Comparison of ENCODE assay signal across 26 mouse cellular contexts in the genomic region with DNA sequence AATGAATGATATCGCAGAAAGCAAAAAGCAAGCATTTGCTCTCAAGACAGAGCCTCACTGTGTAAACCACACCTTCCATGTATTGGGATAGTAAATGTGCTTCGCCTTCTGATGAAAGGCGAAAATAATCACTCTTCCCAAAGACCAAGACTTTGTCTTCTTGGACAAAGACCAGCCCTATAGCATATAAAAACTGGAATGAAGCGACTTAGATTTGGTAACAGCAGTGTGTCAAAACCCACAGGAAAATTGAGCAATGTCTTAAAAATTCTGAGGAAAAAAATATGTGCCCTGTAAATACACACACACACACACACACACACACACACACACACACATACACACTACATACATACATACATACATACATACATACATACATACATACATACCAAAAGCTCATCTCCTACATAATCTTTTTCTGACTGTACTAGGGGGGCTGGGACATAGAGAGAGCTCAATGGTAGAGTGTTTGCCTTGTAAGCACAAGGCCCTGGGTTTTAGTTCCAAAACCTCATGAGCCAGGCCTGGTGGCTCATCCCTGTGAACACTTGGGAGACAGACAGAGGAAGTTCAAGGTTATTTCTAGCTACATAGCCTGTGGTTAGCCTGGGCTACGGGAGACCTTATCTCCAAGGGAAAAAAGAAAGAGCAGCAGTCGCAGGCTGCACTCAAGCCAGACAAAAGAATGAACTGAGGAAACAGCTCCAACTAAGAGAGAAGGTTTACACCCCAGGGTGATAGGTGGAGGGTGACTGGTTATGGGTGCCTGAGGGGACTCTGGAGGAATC. TPM values are rescaled to one million over a fixed set of nuclear protein-coding genes. Genes with fewer than 3 reads are reported as not detected.
DNase-seq lines count a peak whose midpoint lies in the region; ATAC-seq lines count a peak whose summit lies in the region.
"Had no signal": no experiment of that assay in that cellular context is flagged by ENCODE, and none has a peak within 500 bp of the region (broad histone marks: within the 10 kb centered on the region; RNA-seq: fewer than 3 reads in every experiment).

No protein-coding gene starts in this region.

- 77% methylated on average over 6 of the region's 6 CpGs for WGBS in liver, embryonic 11.5 days
- 63% methylated on average over 6 of the region's 6 CpGs for WGBS in liver, embryonic 13.5 days (ENCODE audit: insufficient replicate concordance)
- WGBS in midbrain, embryonic 15.5 days: 93% methylated on average over 6 of the region's 6 CpGs
- WGBS in forebrain, embryonic 15.5 days: 92% methylated on average over 6 of the region's 6 CpGs
- 94% methylated on average over 6 of the region's 6 CpGs for WGBS in forebrain, embryonic 10.5 days

- no peak for DNase-seq in liver, embryonic 11.5 days (ENCODE audit: low spot score)
- DNase-seq in liver (no peak), adipocyte (ENCODE audit: low spot score) (peak; percentile 69)
- no peak for DNase-seq in liver, embryonic 13.5 days
- no peak for DNase-seq in forebrain, embryonic 10.5 days (ENCODE audit: extremely low spot score, low spot score)
- DNase-seq: adrenal gland, adult 8-10 months; cerebellum, adult 11 months; cerebellum, adult 9-11 months; gastrocnemius, postnatal 10 days; heart, adult 18-20 months; kidney, adult 18-20 months; lung, postnatal 10 days; thymus, adult 2 months; thymus, postnatal 36 days had no signal

- H3K27me3 ChIP-seq in liver, embryonic 11.5 days (replicated peaks; ENCODE audit: control insufficient read depth, insufficient read depth, low read length): no peaks in the 10 kb centered on the region
- no peaks in the 10 kb centered on the region for H3K27me3 ChIP-seq in liver, embryonic 13.5 days
- no peaks in the 10 kb centered on the region for H3K27me3 ChIP-seq in midbrain, embryonic 15.5 days (replicated peaks)
- H3K27me3 ChIP-seq in forebrain, embryonic 15.5 days: no peaks in the 10 kb centered on the region
- H3K27me3 ChIP-seq in forebrain, embryonic 10.5 days (ENCODE audit: poor library complexity, severe bottlenecking): no peaks in the 10 kb centered on the region
- H3K27me3 ChIP-seq: embryonic facial prominence, embryonic 13.5 days; forebrain, embryonic 12.5 days; heart, embryonic 12.5 days; hindbrain, embryonic 15.5 days; kidney, embryonic 15.5 days; midbrain, embryonic 12.5 days had no signal

- H3K4me3 ChIP-seq in liver, embryonic 11.5 days (ENCODE audit: low read depth, low read length): no peak overlapping the region
- no peak overlapping the region for H3K4me3 ChIP-seq in liver, embryonic 13.5 days (replicated peaks)
- no peak overlapping the region for H3K4me3 ChIP-seq in midbrain, embryonic 15.5 days
- no peak overlapping the region for H3K4me3 ChIP-seq in forebrain, embryonic 15.5 days
- no peak overlapping the region for H3K4me3 ChIP-seq in forebrain, embryonic 10.5 days
- H3K4me3 ChIP-seq: embryonic facial prominence, embryonic 13.5 days; forebrain, embryonic 12.5 days; heart, embryonic 12.5 days; hindbrain, embryonic 10.5 days; hindbrain, embryonic 15.5 days; kidney, embryonic 15.5 days; midbrain, embryonic 12.5 days had no signal

- no peak for ATAC-seq in liver, embryonic 11.5 days (replicated peaks; ENCODE audit: low FRiP score)
- ATAC-seq in liver, embryonic 13.5 days (ENCODE audit: low read depth): no peak
- peak; percentile 34; the same call in 1 of the 2 replicates for ATAC-seq in megakaryocyte, adult 5-6 weeks (ENCODE audit: poor library complexity, severe bottlenecking)
- ATAC-seq in midbrain, embryonic 15.5 days (replicated peaks): no peak
- ATAC-seq in forebrain, embryonic 15.5 days (replicated peaks): no peak
- ATAC-seq: activated CD4-positive, CD25-positive, alpha-beta regulatory T cell, adult 4 months; CD4-positive, CD25-positive, alpha-beta regulatory T cell, adult 4 months had no signal

- H3K4me2 ChIP-seq in liver, embryonic 11.5 days: no peak overlapping the region; the same call in 1 of the 2 replicates
- H3K4me2 ChIP-seq in liver, embryonic 13.5 days: no peak overlapping the region
- H3K4me2 ChIP-seq in midbrain, embryonic 15.5 days: no peak overlapping the region
- no peak overlapping the region for H3K4me2 ChIP-seq in forebrain, embryonic 15.5 days (replicated peaks)
- H3K4me2 ChIP-seq: embryonic facial prominence, embryonic 13.5 days; forebrain, embryonic 12.5 days; heart, embryonic 12.5 days; hindbrain, embryonic 15.5 days; kidney, embryonic 15.5 days; midbrain, embryonic 12.5 days had no signal

- H3K36me3 ChIP-seq in liver, embryonic 11.5 days (ENCODE audit: control insufficient read depth, insufficient read depth, low read length): peaks cover 7% of the 10 kb centered on the region; the same call in 1 of the 2 replicates
- peaks cover 27% of the 10 kb centered on the region for H3K36me3 ChIP-seq in liver, embryonic 13.5 days
- no peaks in the 10 kb centered on the region for H3K36me3 ChIP-seq in midbrain, embryonic 15.5 days (replicated peaks)
- no peaks in the 10 kb centered on the region for H3K36me3 ChIP-seq in forebrain, embryonic 15.5 days
- H3K36me3 ChIP-seq in forebrain, embryonic 10.5 days (replicated peaks): peaks cover 35% of the 10 kb centered on the region
- H3K36me3 ChIP-seq: forebrain, embryonic 12.5 days; hindbrain, embryonic 15.5 days; kidney, embryonic 15.5 days had no signal

- H3K4me1 ChIP-seq in liver, embryonic 11.5 days (replicated peaks; ENCODE audit: control insufficient read depth, insufficient read depth, low read length): peaks cover 21% of the 10 kb centered on the region
- peaks cover 40% of the 10 kb centered on the region for H3K4me1 ChIP-seq in liver, embryonic 13.5 days (replicated peaks)
- no peaks in the 10 kb centered on the region for H3K4me1 ChIP-seq in midbrain, embryonic 15.5 days
- no peaks in the 10 kb centered on the region for H3K4me1 ChIP-seq in forebrain, embryonic 15.5 days
- no peaks in the 10 kb centered on the region for H3K4me1 ChIP-seq in forebrain, embryonic 10.5 days
- H3K4me1 ChIP-seq: embryonic facial prominence, embryonic 13.5 days; forebrain, embryonic 12.5 days; hindbrain, embryonic 10.5 days; hindbrain, embryonic 15.5 days; kidney, embryonic 15.5 days; midbrain, embryonic 12.5 days had no signal

- H3K9ac ChIP-seq in liver, embryonic 11.5 days (ENCODE audit: low read depth, low read length): no peak overlapping the region
- peak overlapping the region; percentile 31; the same call in 1 of the 2 replicates for H3K9ac ChIP-seq in liver, embryonic 13.5 days
- H3K9ac ChIP-seq in midbrain, embryonic 15.5 days: no peak overlapping the region
- H3K9ac ChIP-seq in forebrain, embryonic 15.5 days (replicated peaks): no peak overlapping the region
- H3K9ac ChIP-seq: embryonic facial prominence, embryonic 13.5 days; forebrain, embryonic 12.5 days; heart, embryonic 12.5 days; hindbrain, embryonic 15.5 days; kidney, embryonic 15.5 days; midbrain, embryonic 12.5 days had no signal

- peak overlapping the region; percentile 32; the same call in 1 of the 2 replicates for H3K27ac ChIP-seq in liver, embryonic 11.5 days (ENCODE audit: low read depth, low read length)
- peak overlapping the region; percentile 54 for H3K27ac ChIP-seq in liver, embryonic 13.5 days
- H3K27ac ChIP-seq in midbrain, embryonic 15.5 days: no peak overlapping the region
- no peak overlapping the region for H3K27ac ChIP-seq in forebrain, embryonic 15.5 days (replicated peaks)
- H3K27ac ChIP-seq in forebrain, embryonic 10.5 days: no peak overlapping the region
- H3K27ac ChIP-seq: embryonic facial prominence, embryonic 13.5 days; forebrain, embryonic 12.5 days; hindbrain, embryonic 10.5 days; hindbrain, embryonic 15.5 days; kidney, embryonic 15.5 days; midbrain, embryonic 12.5 days had no signal

- no peaks in the 10 kb centered on the region for H3K9me3 ChIP-seq in liver, embryonic 11.5 days (ENCODE audit: control insufficient read depth, low read length)
- 0 out of 2 replicates have a peak, but pooled peaks cover 3% of the 10 kb centered on the region for H3K9me3 ChIP-seq in liver, embryonic 13.5 days (replicated peaks)
- no peaks in the 10 kb centered on the region for H3K9me3 ChIP-seq in midbrain, embryonic 15.5 days
- H3K9me3 ChIP-seq in forebrain, embryonic 15.5 days: no peaks in the 10 kb centered on the region
- no peaks in the 10 kb centered on the region; the same call in 1 of the 2 replicates for H3K9me3 ChIP-seq in forebrain, embryonic 10.5 days
- H3K9me3 ChIP-seq: embryonic facial prominence, embryonic 13.5 days; forebrain, embryonic 12.5 days; heart, embryonic 12.5 days; hindbrain, embryonic 10.5 days; hindbrain, embryonic 15.5 days; kidney, embryonic 15.5 days; midbrain, embryonic 12.5 days had no signal

RNA-seq across cellular contexts. Expression of gene Emilin2, which starts 33.9 kb away (rescaled TPM):
- 31.3 and 33.4 TPM in 2 replicates for polyA plus RNA-seq in liver, embryonic 11.5 days (2014; fragmentation: Nextera tagmentation; extraction: Ambion mirVana)
- 23.0 and 24.9 TPM in 2 replicates for polyA plus RNA-seq in liver, embryonic 13.5 days (2015; fragmentation: Nextera tagmentation; extraction: Ambion mirVana)
- total RNA-seq in megakaryocyte, adult 5-6 weeks (2015): 152 and 159 TPM in 2 replicates
- 244 and 250 TPM in 2 replicates for total RNA-seq in megakaryocyte, adult 5-6 weeks (2017)
- polyA plus RNA-seq in midbrain, embryonic 15.5 days (2015; fragmentation: Nextera tagmentation; extraction: Ambion mirVana): 1.2 and 2.0 TPM in 2 replicates
- 0.92 and 1.1 TPM in 2 replicates for polyA plus RNA-seq in forebrain, embryonic 15.5 days (2015; fragmentation: Nextera tagmentation; extraction: Ambion mirVana)
- polyA plus RNA-seq in forebrain, embryonic 10.5 days (2016; fragmentation: Nextera tagmentation; extraction: Ambion mirVana): 19.7 and 22.6 TPM in 2 replicates
- polyA plus RNA-seq: CD4-positive, CD25-positive, alpha-beta regulatory T cell, adult 4 months had no signal

Comparison
In these comparisons a context has a peak if more than half of its experiments do, and no peak if none do; other contexts are left out.
1. H3K27ac ChIP-seq: peak in liver, embryonic 11.5 days (single experiment) and liver, embryonic 13.5 days (single experiment); none in midbrain, embryonic 15.5 days (single experiment), forebrain, embryonic 15.5 days (single experiment) and forebrain, embryonic 10.5 days (single experiment).